Mouse (Mus musculus): ENCODE measurements around the gene Ptk7. TPM values are rescaled to one million over a fixed set of nuclear protein-coding genes. Genes with fewer than 3 reads are reported as not detected.

Ptk7 gene
- 61.8 and 62.6 TPM in 2 replicates for total RNA-seq (2014; rRNA removed)
- 22.5 and 22.9 TPM in 2 replicates for polyA plus RNA-seq (2015; fragmentation: Nextera tagmentation; extraction: Ambion mirVana)

- Histone ChIP-seq H3K9me3 (ENCODE audit: low read length) (no peaks in the 10 kb centered on the region), H3K4me2 (ENCODE audit: low read depth, low read length, poor library complexity, severe bottlenecking) (peak within 1 kb of the TSS; percentile 59), H3K9ac (replicated peaks; ENCODE audit: low read length, poor library complexity, severe bottlenecking) (peak within 1 kb of the TSS; percentile 72), H3K4me1 (ENCODE audit: insufficient read depth, low read length) (peaks cover 14% of the 10 kb centered on the region; the same call in 1 of the 2 replicates), H3K27me3 (ENCODE audit: insufficient read depth, low read length) (no peaks in the 10 kb centered on the region), H3K27ac (ENCODE audit: low read depth, low read length) (peak within 1 kb of the TSS; percentile 84), H3K4me3 (ENCODE audit: low read depth, low read length) (peak within 1 kb of the TSS; percentile 95), H3K36me3 (ENCODE audit: insufficient read depth, low read length) (peaks cover 19% of the 10 kb centered on the region)
- ATAC-seq (ENCODE audit: low FRiP score): peak; percentile 77
- peak; percentile 1; the same call in 1 of the 2 replicates for TF ChIP-seq CTCF (IDR thresholded peaks at IDR 0.05)
- WGBS: under 1% methylated on average over 75 of the region's 90 CpGs
- DNase-seq (ENCODE audit: low spot score): peak; percentile 89
Observed at GRCm38 (mm10) chr17:46628791-46629684, at the start of gene Ptk7. Gene Ptk7 (minus strand): TSS chr17:46629504.

GRCm38 (mm10) chr17:46678911-46679310 lies 49.6 kb upstream of the Ptk7 start:
- no peak for TF ChIP-seq CTCF (IDR thresholded peaks at IDR 0.05)
- DNase-seq (ENCODE audit: low spot score) (no peak), ATAC-seq (ENCODE audit: low FRiP score) (no peak)
- Histone ChIP-seq H3K27me3 (ENCODE audit: insufficient read depth, low read length) (no peaks in the 10 kb centered on the region), H3K9me3 (ENCODE audit: low read length) (no peaks in the 10 kb centered on the region), H3K27ac (ENCODE audit: low read depth, low read length) (no peak overlapping the region), H3K4me2 (ENCODE audit: low read depth, low read length, poor library complexity, severe bottlenecking) (peak overlapping the region; percentile 59), H3K9ac (replicated peaks; ENCODE audit: low read length, poor library complexity, severe bottlenecking) (0 out of 2 replicates have a peak overlapping the region, but pooled peaks have one; percentile 83), H3K4me1 (ENCODE audit: insufficient read depth, low read length) (peaks cover 20% of the 10 kb centered on the region; the same call in 1 of the 2 replicates), H3K4me3 (ENCODE audit: low read depth, low read length) (no peak overlapping the region), H3K36me3 (ENCODE audit: insufficient read depth, low read length) (peaks cover 45% of the 10 kb centered on the region)
- WGBS: 66% methylated on average over 9 of the region's 9 CpGs

GRCm38 (mm10) chr17:46678416-46678815 lies 49.1 kb upstream of the Ptk7 start, which contains the start of gene Mea1:
Gene Mea1 (plus strand): TSS chr17:46678793.
- peaks cover 22% of the 10 kb centered on the region; the same call in 1 of the 2 replicates for H3K4me1 ChIP-seq (ENCODE audit: insufficient read depth, low read length)
- no peaks in the 10 kb centered on the region for H3K9me3 ChIP-seq (ENCODE audit: low read length)
- TF ChIP-seq CTCF (IDR thresholded peaks at IDR 0.05): no peak
- ATAC-seq (ENCODE audit: low FRiP score) (no peak), DNase-seq (ENCODE audit: low spot score) (no peak)
- H3K9ac ChIP-seq (replicated peaks; ENCODE audit: low read length, poor library complexity, severe bottlenecking): peak within 1 kb of the TSS; percentile 83
- H3K27me3 ChIP-seq (ENCODE audit: insufficient read depth, low read length): no peaks in the 10 kb centered on the region
- WGBS: 94% methylated on average over 9 of the region's 9 CpGs
- no peak within 1 kb of the TSS for H3K27ac ChIP-seq (ENCODE audit: low read depth, low read length)
- peak within 1 kb of the TSS; percentile 91; the same call in 1 of the 2 replicates for H3K4me3 ChIP-seq (ENCODE audit: low read depth, low read length)
- peaks cover 41% of the 10 kb centered on the region for H3K36me3 ChIP-seq (ENCODE audit: insufficient read depth, low read length)
- H3K4me2 ChIP-seq (ENCODE audit: low read depth, low read length, poor library complexity, severe bottlenecking): peak within 1 kb of the TSS; percentile 59

- peak; percentile 10; the same call in 1 of the 2 replicates for ATAC-seq (ENCODE audit: low FRiP score)
- no peak for TF ChIP-seq CTCF (IDR thresholded peaks at IDR 0.05)
- H3K36me3 ChIP-seq (ENCODE audit: insufficient read depth, low read length): peaks cover 47% of the 10 kb centered on the region
Observed at GRCm38 (mm10) chr17:46674530-46675283, 45.4 kb upstream of the Ptk7 start.

GRCm38 (mm10) chr17:46673850-46674529 lies 44.7 kb upstream of the Ptk7 start, which contains the start of gene Rrp36:
Gene Rrp36 (minus strand): TSS chr17:46674352.
- peak; percentile 85 for ATAC-seq (ENCODE audit: low FRiP score)
- peaks cover 52% of the 10 kb centered on the region for H3K36me3 ChIP-seq (ENCODE audit: insufficient read depth, low read length)

More at GRCm38 (mm10) chr17:46674530-46675283, 45.4 kb upstream of the Ptk7 start:
- no peak for DNase-seq (ENCODE audit: low spot score)
- Histone ChIP-seq H3K4me1 (ENCODE audit: insufficient read depth, low read length) (peaks cover 21% of the 10 kb centered on the region; the same call in 1 of the 2 replicates), H3K27me3 (ENCODE audit: insufficient read depth, low read length) (no peaks in the 10 kb centered on the region), H3K9ac (replicated peaks; ENCODE audit: low read length, poor library complexity, severe bottlenecking) (peak overlapping the region; percentile 55), H3K27ac (ENCODE audit: low read depth, low read length) (peak overlapping the region; percentile 33), H3K9me3 (ENCODE audit: low read length) (no peaks in the 10 kb centered on the region), H3K4me2 (ENCODE audit: low read depth, low read length, poor library complexity, severe bottlenecking) (peak overlapping the region; percentile 83), H3K4me3 (ENCODE audit: low read depth, low read length) (peak overlapping the region; percentile 58)
- 17% methylated on average over 15 of the region's 15 CpGs for WGBS

More at GRCm38 (mm10) chr17:46673850-46674529, 44.7 kb upstream of the Ptk7 start, which contains the start of gene Rrp36:
- DNase-seq (ENCODE audit: low spot score): peak; percentile 95
- H3K4me2 ChIP-seq (ENCODE audit: low read depth, low read length, poor library complexity, severe bottlenecking): peak within 1 kb of the TSS; percentile 83
- peak within 1 kb of the TSS; percentile 55 for H3K9ac ChIP-seq (replicated peaks; ENCODE audit: low read length, poor library complexity, severe bottlenecking)
- peak within 1 kb of the TSS; percentile 55 for H3K27ac ChIP-seq (ENCODE audit: low read depth, low read length)
- peaks cover 14% of the 10 kb centered on the region; the same call in 1 of the 2 replicates for H3K4me1 ChIP-seq (ENCODE audit: insufficient read depth, low read length)
- under 1% methylated on average over 43 of the region's 43 CpGs for WGBS
- H3K4me3 ChIP-seq (ENCODE audit: low read depth, low read length): peak within 1 kb of the TSS; percentile 58
- H3K27me3 ChIP-seq (ENCODE audit: insufficient read depth, low read length): no peaks in the 10 kb centered on the region
- TF ChIP-seq CTCF (IDR thresholded peaks at IDR 0.05): no peak
- no peaks in the 10 kb centered on the region for H3K9me3 ChIP-seq (ENCODE audit: low read length)
